ENCODE assay signal across 16 mouse cellular contexts in genomic region chr9:102428031-102428430, GRCm38 (mm10).
DNase-seq lines count a peak whose midpoint lies in the region.
"Had no signal": no experiment of that assay in that cellular context is flagged by ENCODE, and none has a peak within 500 bp of the region (broad histone marks: within the 10 kb centered on the region; RNA-seq: fewer than 3 reads in every experiment).

No protein-coding gene starts in this region.

- peak; percentile 71 for DNase-seq in adrenal gland, adult 2 months
- no peak for DNase-seq in adrenal gland, postnatal 10 days
- DNase-seq in adrenal gland, adult 8-10 months, result peak; percentile 19
- DNase-seq in adrenal gland, postnatal 25 days, result no peak
- peak; percentile 44 for DNase-seq in adrenal gland, postnatal 14 days
- no peak for DNase-seq in adrenal gland, postnatal 4 days (ENCODE audit: low spot score in 2 of 2)
- DNase-seq: B cell, adult 2 months; cerebellum, adult 11 months; cerebellum, adult 11-12 months; cerebellum, adult 18-20 months; cerebellum, adult 2 months; cerebellum, adult 8-10 months; cerebellum, adult 9-10 months; cerebellum, adult 9-11 months; cerebellum, postnatal 10 days; cerebellum, postnatal 14 days had no signal

Comparison
In these comparisons a context has a peak if more than half of its experiments do, and no peak if none do; other contexts are left out.
1. DNase-seq: peak in adrenal gland, adult 2 months (single experiment), adrenal gland, adult 8-10 months (single experiment) and adrenal gland, postnatal 14 days (single experiment); none in adrenal gland, postnatal 10 days (single experiment), adrenal gland, postnatal 25 days (single experiment) and adrenal gland, postnatal 4 days (0 of 2).